Mouse (Mus musculus) forebrain, embryonic 16.5 days (tissue): ENCODE measurements around the gene Pnp. TPM values are rescaled to one million over a fixed set of nuclear protein-coding genes. Genes with fewer than 3 reads are reported as not detected.

Source experiments
- ATAC-seq: fragments of 200-750 bp; cut with Nextera tagmentation; 2 replicates; pipeline ENCODE4 v1.8.0; 2017; ENCODE audit warnings: mild to moderate bottlenecking, moderate library complexity
- H3K27ac ChIP-seq: fragments of 300-500 bp; sonication (generic); 2 replicates; pipeline ENCODE4 v1.5.1; 2014; ENCODE audit warnings: low read length, control low read depth
- H3K27me3 ChIP-seq: fragments of 300-500 bp; sonication (generic); replicated peaks from 2 replicates; pipeline ENCODE4 v1.6.1; 2014; ENCODE audit warnings: low read length; ENCODE audit not compliant: control insufficient read depth, insufficient read depth
- H3K36me3 ChIP-seq: fragments of 300-500 bp; sonication (generic); 2 replicates; pipeline ENCODE4 v1.6.1; 2014; ENCODE audit not compliant: control insufficient read depth, insufficient read depth
- H3K4me1 ChIP-seq: fragments of 300-500 bp; sonication (generic); replicated peaks from 2 replicates; pipeline ENCODE4 v1.6.1; 2014; ENCODE audit warnings: low read length; ENCODE audit not compliant: control insufficient read depth, insufficient read depth
- H3K4me2 ChIP-seq: fragments of 300-500 bp; sonication (generic); 2 replicates; pipeline ENCODE4 v1.6.1; 2014; ENCODE audit warnings: mild to moderate bottlenecking, low read length, control low read depth
- H3K4me3 ChIP-seq: fragments of 300-500 bp; sonication (generic); replicated peaks from 2 replicates; pipeline ENCODE4 v1.5.1; 2014; ENCODE audit warnings: mild to moderate bottlenecking, low read length, control low read depth
- H3K9ac ChIP-seq: fragments of 300-500 bp; sonication (generic); replicated peaks from 2 replicates; pipeline ENCODE4 v1.6.1; 2014; ENCODE audit warnings: low read depth, low read length, control low read depth
- H3K9me3 ChIP-seq: fragments of 300-500 bp; sonication (generic); 2 replicates; pipeline ENCODE4 v1.6.1; 2016; ENCODE audit warnings: low read length; ENCODE audit not compliant: control insufficient read depth
- WGBS: fragments of 180-500 bp; shearing (Covaris S2); extraction: QIAGEN DNeasy Blood & Tissue Kit; methylation state at CpG from one replicate; pipeline ENCODE4 v1.1.7; 2014; 5-methylcytosine and 5-hydroxymethylcytosine counted together
- polyA plus RNA-seq: library from polyadenylated mRNA; unstranded; fragments of >200 nt; fragmentation: Nextera tagmentation; extraction: Ambion mirVana; gene quantifications from 2 replicates; pipeline ENCODE4 v1.2.1, GENCODE M21; 2015

The Pnp gene
- polyA plus RNA-seq, 1 experiment from 2014 or later = 17.2 TPM

DNA sequence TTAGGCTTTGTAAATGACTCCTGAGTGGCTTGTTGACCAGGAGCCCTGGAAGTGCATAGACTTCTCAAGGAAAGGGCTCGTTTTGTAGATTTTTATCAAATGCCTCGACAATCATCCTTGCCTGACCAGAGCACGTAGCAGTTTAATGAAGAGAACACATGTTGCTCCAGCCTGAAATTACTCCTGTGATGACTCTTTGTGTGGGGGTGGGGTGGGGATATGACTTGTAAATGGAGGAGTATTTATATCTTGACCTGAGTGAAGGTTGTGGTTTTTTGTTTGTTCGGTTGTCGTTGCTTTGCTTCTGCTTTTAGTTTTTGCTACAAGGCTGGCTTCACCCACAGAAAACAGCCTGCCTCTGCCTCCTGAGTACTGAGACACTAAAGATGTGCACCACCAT is 51.0 kb downstream of the Pnp start:
- no peaks in the 10 kb centered on the region for H3K9me3 ChIP-seq

GRCm38 (mm10) chr14:50987668-50988067 is 56.8 kb downstream of the Pnp start:
- no peaks in the 10 kb centered on the region for H3K4me1 ChIP-seq
- no peaks in the 10 kb centered on the region for H3K36me3 ChIP-seq
- H3K27ac ChIP-seq = no peak overlapping the region
- ATAC-seq = no peak
- WGBS = 93% methylated on average over 2 of the region's 2 CpGs
- H3K4me2 ChIP-seq = no peak overlapping the region
- no peak overlapping the region for H3K4me3 ChIP-seq
- no peaks in the 10 kb centered on the region for H3K9me3 ChIP-seq
- no peak overlapping the region for H3K9ac ChIP-seq
- H3K27me3 ChIP-seq = no peaks in the 10 kb centered on the region

More for the DNA sequence above, 51.0 kb downstream of the Pnp start:
- H3K4me1 ChIP-seq = no peaks in the 10 kb centered on the region
- no peaks in the 10 kb centered on the region for H3K27me3 ChIP-seq
- H3K36me3 ChIP-seq = no peaks in the 10 kb centered on the region
- no peak for ATAC-seq
- WGBS = 89% methylated on average over 5 of the region's 5 CpGs
- H3K27ac ChIP-seq = no peak overlapping the region
- no peak overlapping the region for H3K9ac ChIP-seq
- H3K4me2 ChIP-seq = no peak overlapping the region
- no peak overlapping the region for H3K4me3 ChIP-seq

- no peaks in the 10 kb centered on the region for H3K4me1 ChIP-seq
- H3K36me3 ChIP-seq = no peaks in the 10 kb centered on the region
- H3K9ac ChIP-seq = no peak overlapping the region
- 88% methylated on average over 3 of the region's 3 CpGs for WGBS
- no peak overlapping the region for H3K4me2 ChIP-seq
- no peak overlapping the region for H3K27ac ChIP-seq
- no peak for ATAC-seq
- H3K9me3 ChIP-seq = no peaks in the 10 kb centered on the region
- no peak overlapping the region for H3K4me3 ChIP-seq
- H3K27me3 ChIP-seq = no peaks in the 10 kb centered on the region
Observed at GRCm38 (mm10) chr14:50991037-50991436, 60.2 kb downstream of the Pnp start.

DNA sequence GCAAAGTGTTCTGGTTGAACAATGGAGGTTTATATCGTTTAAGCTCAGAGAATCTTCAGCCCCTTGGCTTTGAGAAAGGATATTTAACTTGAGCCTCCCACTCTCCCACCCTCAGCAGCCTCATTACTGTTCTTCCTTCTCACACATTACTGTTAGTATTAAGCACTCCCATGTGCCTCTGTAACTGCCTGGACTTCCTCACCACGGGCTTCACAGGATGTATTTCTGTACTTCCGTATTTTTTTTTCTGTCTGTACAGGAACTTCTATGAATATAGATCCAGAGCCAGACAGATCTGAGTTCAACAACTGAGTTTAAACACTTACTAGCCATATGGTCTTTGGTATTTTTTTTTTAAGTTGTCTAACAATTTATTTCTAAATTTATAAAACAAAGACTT is 66.2 kb downstream of the Pnp start:
- no peak overlapping the region for H3K4me2 ChIP-seq
- no peaks in the 10 kb centered on the region for H3K4me1 ChIP-seq
- no peak for ATAC-seq
- H3K9me3 ChIP-seq = no peaks in the 10 kb centered on the region
- H3K27me3 ChIP-seq = no peaks in the 10 kb centered on the region
- H3K27ac ChIP-seq = no peak overlapping the region
- no peak overlapping the region for H3K4me3 ChIP-seq
- no peak overlapping the region for H3K9ac ChIP-seq
- no peaks in the 10 kb centered on the region for H3K36me3 ChIP-seq
- WGBS = 95% methylated on average over 3 of the region's 3 CpGs

DNA sequence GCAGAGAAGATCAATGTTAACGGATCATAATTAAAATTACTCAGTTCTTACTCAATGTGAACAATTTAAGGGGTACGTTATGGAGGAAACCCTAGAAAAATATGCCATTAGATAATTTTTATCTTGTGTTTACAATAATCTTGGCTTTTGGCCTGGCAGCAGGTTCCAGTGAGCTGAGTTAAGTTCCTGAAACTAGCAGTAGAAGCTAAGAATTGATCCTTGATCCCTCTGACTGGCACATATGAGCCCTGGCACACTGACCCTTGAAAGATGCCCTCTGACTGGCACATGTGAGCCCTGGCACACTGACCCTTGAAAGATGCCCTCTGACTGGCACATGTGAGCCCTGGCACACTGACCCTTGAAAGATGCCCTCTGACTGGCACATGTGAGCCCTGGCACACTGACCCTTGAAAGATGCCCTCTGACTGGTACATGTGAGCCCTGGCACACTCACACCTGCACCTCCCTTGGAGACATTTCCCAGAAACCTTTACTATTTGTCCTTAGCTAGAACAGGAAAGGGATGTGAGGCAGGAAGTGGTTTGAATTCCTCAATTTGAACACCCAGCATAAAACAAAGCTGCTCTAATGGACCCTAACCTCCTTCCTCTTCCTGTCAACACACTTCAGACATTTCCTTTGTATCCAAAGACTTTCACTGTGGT is 67.3 kb downstream of the Pnp start:
- no peak overlapping the region for H3K27ac ChIP-seq
- no peak for ATAC-seq
- whole genome bisulfite sequencing = 84% methylated on average over 2 of the region's 2 CpGs

DNA sequence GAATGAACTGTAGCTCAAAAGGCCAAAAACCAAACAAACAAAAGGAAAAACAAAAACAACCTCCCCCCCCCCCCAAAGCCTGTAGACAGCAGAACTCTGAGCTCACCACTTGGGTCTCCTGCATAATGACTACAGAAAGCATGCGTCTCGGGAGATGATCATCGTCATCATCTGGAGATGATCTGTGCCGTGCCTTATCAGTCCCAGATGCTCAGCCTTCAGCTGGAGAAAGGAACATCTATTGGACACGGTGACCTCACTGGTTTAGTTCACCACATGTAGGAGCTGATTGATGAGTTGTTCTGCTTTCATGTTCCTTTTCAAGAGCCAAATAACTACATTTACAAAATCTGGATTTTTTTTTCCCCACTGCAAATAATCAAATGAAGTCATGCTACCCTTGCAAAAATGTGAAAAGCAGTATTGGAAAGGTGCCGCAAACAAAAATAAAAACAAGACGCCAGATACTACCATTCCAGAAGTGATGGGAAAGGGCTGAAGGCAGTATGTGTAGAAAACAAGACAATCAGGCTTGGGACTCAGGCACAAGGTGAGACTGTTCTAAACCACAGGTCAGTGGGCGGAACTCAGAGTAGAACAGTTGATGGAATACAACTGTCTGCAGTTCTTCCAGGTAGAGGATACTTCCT is 76.4 kb downstream of the Pnp start, which contains the start of gene Rnase10:
Gene Rnase10 (plus strand): TSS at position 600 of the 650 bp plus-strand sequence.
- H3K36me3 ChIP-seq = no peaks in the 10 kb centered on the region
- no peaks in the 10 kb centered on the region for H3K9me3 ChIP-seq
- H3K4me2 ChIP-seq = no peak within 1 kb of the TSS
- peaks cover 5% of the 10 kb centered on the region; the same call in 1 of the 2 replicates for H3K4me1 ChIP-seq
- H3K4me3 ChIP-seq = no peak within 1 kb of the TSS
- 93% methylated on average over 8 of the region's 8 CpGs for WGBS
- no peaks in the 10 kb centered on the region for H3K27me3 ChIP-seq
- H3K27ac ChIP-seq = no peak within 1 kb of the TSS
- ATAC-seq = no peak
- no peak within 1 kb of the TSS for H3K9ac ChIP-seq

More for the DNA sequence above, 67.3 kb downstream of the Pnp start:
- H3K4me2 ChIP-seq = no peak overlapping the region
- no peaks in the 10 kb centered on the region for H3K9me3 ChIP-seq
- no peaks in the 10 kb centered on the region for H3K36me3 ChIP-seq
- no peak overlapping the region for H3K4me3 ChIP-seq
- no peak overlapping the region for H3K9ac ChIP-seq
- H3K4me1 ChIP-seq = no peaks in the 10 kb centered on the region
- H3K27me3 ChIP-seq = no peaks in the 10 kb centered on the region

GRCm38 (mm10) chr14:51007914-51008713 is 77.2 kb downstream of the Pnp start:
- Histone ChIP-seq H3K36me3 (no peaks in the 10 kb centered on the region), H3K4me3 (no peak overlapping the region), H3K4me2 (no peak overlapping the region), H3K9ac (no peak overlapping the region), H3K27ac (no peak overlapping the region), H3K27me3 (no peaks in the 10 kb centered on the region), H3K9me3 (no peaks in the 10 kb centered on the region), H3K4me1 (peaks cover 5% of the 10 kb centered on the region; the same call in 1 of the 2 replicates)
- WGBS = 69% methylated on average over 13 of the region's 13 CpGs
- peak; percentile 83 for ATAC-seq

DNA sequence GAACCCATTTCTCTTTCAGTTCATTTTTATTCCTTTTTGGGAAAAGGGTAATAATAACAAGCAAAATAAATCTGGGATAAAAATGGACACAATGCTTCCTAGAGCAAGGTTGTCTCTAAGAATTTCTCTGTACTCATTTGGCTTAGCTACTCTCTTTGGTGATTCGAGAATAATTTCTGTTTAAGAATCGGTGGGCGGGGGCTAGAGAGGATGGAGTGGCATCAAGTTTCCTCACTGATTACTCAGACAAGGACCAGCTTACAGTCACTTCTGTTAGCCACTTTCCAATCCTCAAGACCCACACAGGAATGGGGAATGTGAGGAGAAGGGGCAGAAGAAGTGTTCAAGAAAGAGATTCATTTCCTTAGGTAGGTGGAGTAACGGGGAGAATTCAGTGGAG is 77.9 kb downstream of the Pnp start:
- Histone ChIP-seq H3K4me2 (no peak overlapping the region), H3K4me3 (no peak overlapping the region), H3K4me1 (peaks cover 5% of the 10 kb centered on the region; the same call in 1 of the 2 replicates), H3K27me3 (no peaks in the 10 kb centered on the region), H3K9ac (no peak overlapping the region), H3K9me3 (no peaks in the 10 kb centered on the region), H3K36me3 (no peaks in the 10 kb centered on the region), H3K27ac (no peak overlapping the region)
- 87% methylated on average over 4 of the region's 4 CpGs for WGBS
- no peak for ATAC-seq

DNA sequence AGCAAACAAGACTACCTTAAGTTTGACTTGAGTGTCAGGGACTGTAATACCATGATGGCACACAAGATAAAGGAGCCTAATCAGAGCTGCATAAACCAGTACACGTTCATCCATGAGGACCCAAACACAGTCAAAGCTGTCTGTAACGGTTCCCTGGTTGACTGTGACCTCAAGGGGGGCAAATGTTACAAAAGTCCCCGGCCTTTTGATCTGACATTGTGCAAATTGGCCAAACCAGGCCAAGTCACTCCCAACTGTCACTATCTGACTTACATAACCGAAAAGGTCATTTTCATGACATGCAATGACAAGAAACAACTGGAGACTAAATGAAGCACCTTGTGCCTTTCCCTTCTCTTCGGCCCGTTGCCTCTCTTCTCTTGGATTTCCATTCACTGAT is 78.7 kb downstream of the Pnp start:
- Histone ChIP-seq H3K4me3 (no peak overlapping the region), H3K27ac (no peak overlapping the region), H3K9ac (no peak overlapping the region), H3K36me3 (no peaks in the 10 kb centered on the region), H3K4me2 (no peak overlapping the region), H3K27me3 (no peaks in the 10 kb centered on the region), H3K4me1 (peaks cover 5% of the 10 kb centered on the region; the same call in 1 of the 2 replicates), H3K9me3 (no peaks in the 10 kb centered on the region)
- ATAC-seq = no peak
- 86% methylated on average over 6 of the region's 6 CpGs for WGBS
